Mouse (Mus musculus): ENCODE measurements around the gene Sobp.

Gene Sobp

GRCm38 (mm10) chr10:43084087-43084366 is 90.3 kb downstream of the Sobp start:
- no peak for DNase-seq

DNA sequence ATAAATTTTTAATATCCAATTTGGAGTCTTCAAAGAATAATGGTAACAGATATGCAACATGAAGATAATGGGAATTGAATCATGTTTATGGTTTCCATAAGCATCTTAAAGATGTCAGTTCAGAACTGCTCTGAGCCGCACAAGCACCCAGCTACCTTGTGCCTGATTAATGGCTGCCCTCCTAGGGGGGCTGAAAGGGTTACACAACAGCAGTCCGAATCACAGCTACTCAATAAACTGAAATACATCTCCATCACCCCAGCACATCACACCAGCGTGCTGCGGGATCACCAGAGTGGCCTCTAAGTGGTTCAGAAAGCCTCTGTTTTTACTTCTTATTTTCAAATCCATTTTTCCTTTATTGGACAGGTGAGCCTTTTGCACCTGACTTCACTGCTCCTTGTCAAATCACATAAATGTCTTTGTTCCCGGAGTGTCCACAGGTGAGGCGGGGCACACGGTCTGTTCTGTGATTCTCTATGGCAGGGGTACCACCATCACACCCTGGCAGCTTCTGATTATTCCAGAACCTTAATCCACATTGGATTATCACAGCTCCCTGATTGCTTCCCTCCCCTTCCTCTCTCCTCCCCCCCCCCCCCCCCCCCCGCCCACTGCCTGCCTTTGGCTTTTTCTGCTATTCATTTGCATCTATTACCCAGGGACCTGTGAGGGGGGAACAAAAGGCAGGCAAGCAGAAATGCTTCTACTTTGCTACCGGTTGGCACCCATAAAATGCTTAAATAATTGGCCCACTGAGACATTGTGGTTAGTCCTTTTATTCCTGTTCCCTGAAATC is 90.8 kb downstream of the Sobp start:
- no peak for DNase-seq

DNA sequence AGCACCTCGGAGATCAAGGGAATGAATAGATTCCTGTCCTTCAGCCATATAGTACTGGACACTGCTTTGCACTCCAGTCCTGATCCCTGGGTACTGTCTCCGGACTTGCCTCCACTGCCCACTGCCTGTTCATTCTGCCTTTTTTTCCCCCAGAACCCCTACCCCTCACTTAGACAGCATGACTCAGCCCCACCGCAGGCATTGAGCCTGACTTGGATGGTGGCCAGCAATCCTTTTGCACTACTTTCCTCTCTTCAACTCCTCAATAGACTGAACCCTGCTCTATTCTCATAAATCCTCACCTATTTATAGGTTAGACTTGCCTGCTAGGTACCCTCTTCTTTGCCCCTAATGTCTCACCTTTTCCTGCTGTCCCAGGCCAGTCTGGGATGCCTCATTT is 93.0 kb downstream of the Sobp start:
- no peak for DNase-seq

GRCm38 (mm10) chr10:43075535-43076152 is 98.7 kb downstream of the Sobp start:
- no peak for DNase-seq

DNA sequence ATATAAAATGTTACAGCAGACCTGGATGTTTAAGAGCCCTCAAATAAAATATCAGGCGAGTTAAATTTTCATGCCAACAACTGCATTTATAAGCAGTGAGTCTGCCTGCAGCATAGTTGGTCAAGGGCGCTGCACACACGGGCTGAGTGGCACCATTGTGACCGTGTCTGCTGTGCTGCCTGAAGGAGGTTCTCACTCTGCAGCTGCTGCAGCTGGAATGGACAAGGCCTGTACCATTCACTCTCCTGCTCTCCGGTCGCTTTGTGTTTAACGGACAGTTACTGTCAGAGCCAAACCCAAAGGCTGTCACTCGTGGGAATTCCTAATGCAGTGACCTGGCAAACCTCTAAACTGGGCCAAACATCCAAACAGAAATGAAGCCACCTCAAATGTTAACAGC is 101.0 kb downstream of the Sobp start:
- no peak for DNase-seq

GRCm38 (mm10) chr10:43070893-43071292 is 103.4 kb downstream of the Sobp start:
- no peak for DNase-seq

- DNase-seq = no peak
Observed at GRCm38 (mm10) chr10:43065331-43065730, 109.0 kb downstream of the Sobp start.

DNA sequence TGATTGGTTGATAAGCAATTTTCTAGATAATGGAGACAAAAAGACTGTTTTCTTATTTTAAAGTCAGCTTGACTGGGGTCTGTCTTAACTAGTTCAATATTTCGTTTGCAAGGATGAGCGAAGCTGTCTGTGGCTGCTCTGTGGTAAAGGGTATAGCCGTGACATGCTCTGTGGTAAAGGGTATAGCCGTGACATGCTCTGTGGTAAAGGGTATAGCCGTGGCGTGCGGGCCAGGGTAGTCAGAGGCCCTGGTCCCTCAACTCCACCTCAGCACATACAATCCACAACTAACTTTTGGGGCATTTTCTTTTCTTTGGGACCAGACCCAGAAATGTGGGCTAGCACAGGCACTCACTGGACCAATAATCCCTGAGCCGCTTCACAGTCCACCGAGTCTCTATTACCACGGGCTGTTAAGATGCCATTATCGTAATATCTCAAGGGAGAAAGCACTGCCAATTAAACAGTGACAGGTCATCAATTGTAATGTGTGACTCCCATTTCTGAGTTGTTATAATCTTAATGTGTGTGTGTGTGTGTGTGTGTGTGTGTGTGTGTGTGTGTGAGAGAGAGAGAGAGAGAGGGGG is 112.7 kb downstream of the Sobp start:
- no peak for DNase-seq

GRCm38 (mm10) chr10:43055405-43055804 is 118.9 kb downstream of the Sobp start:
- no peak for DNase-seq

DNA sequence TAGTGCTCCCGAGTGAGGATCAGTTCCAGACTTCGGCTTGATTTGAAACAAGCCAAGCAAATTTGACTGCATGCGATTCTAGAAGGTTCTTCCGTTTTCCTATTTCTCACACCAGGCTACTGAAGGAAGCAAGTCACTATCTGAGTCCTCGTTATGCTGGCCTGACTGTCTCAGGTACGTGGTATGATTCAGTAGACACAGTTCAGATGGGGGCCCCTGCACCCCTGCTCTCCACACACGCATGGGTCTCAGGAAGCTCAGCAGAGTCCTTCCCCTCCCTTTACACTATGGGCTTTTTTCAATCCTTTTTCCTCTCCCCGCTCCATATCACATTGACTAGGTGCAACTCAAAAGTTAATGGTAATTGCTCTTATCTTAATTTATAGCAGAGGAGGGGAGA is 119.6 kb downstream of the Sobp start:
- DNase-seq = no peak

DNA sequence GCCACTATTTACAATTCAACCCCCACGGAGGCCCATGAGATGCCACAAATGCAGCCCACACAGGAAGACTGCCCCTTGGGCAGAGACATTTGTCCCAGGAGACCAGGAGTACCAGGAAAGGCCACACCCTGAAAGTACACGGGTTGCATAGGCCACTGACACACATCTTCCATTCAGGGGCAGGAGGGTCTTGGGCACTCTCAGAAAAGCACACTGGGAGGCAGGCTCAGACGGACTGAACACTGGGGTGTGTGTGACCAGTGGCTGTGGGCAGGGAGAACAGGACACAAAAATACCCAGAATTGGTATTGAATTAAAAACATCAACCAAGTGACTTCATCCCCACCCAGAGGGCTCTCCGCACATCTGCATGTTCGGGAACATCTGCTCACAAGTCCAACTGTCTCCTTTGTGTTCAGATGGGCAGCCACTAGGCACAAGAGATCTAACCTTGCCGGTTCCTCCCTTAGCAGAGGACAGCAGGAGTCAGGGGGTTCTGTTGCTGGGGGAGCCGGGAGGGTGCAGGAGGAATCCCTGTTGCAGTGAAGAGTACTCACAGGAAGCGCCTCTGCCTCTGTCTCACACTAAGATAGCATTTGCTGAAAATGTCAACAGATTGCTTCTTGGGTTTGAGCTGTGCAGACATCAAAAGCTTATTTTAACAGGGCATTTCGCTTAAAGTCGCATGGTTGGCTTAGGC is 120.3 kb downstream of the Sobp start:
- no peak for DNase-seq

- no peak for DNase-seq
Observed at GRCm38 (mm10) chr10:43052462-43052861, 121.9 kb downstream of the Sobp start.

DNA sequence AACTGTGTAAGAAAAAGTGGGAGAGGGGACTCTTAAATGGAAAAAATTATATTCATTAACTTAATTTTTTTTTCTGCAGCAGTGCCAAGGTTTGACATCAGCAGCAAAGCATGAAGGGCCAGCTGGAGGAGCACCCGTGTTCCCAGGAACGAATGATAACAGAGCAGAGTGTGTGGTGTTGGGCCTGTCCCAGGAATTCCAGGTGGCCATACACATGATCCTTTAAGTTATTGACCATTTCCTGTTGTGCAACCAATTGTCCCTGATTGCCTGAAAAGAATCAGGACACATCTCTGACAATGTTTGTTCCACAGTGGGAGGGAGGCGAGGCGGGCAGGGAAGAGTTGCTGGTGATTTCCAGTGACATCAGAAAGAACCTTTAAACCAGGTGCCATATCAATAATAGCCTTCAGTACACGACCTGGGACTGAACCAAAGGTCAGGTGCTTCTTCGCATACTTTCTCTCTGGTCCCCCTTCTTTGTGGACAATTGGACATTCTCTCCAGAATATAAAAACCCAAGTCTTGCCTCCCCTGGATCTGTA is 126.5 kb downstream of the Sobp start:
- DNase-seq = no peak

- DNase-seq = no peak
Observed at GRCm38 (mm10) chr10:43043351-43044209, 130.8 kb downstream of the Sobp start.

GRCm38 (mm10) chr10:43042591-43043327 is 131.6 kb downstream of the Sobp start:
- DNase-seq = no peak

DNA sequence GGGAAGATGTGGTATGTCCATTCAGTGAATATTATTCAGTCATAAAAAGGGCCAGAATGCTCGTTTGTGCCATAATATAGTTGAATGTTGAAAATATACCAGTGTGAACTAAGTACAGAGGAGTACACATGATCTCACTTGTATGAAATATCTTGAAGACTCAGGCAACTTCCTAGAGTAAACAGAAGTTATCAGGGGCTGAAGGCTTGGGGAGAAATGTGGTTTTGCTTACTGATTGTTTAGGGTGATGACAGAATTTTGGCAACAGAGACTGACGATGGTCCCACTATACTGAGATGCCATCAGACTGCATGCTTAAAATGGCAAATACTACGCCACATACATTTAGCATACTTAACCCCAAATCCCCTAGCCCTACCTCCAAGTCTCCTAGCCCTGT is 132.5 kb downstream of the Sobp start:
- DNase-seq = no peak

DNA sequence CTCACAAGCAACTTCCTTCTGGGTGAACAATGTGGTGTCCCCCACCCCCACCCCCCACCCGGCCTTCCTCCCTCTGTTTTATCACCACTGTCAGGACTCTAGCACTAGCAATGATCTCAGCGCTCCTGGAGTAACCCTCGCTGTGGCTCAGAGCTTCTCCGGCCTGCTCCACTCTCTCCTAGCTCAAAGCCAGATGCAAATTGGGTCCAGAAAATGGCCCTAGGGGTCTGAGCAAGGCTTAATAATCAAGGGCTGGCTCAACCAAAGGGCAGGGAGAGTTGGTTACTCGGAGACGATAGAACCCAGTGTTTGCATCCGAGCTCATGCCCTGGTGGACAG is 136.9 kb downstream of the Sobp start:
- no peak for DNase-seq

DNA sequence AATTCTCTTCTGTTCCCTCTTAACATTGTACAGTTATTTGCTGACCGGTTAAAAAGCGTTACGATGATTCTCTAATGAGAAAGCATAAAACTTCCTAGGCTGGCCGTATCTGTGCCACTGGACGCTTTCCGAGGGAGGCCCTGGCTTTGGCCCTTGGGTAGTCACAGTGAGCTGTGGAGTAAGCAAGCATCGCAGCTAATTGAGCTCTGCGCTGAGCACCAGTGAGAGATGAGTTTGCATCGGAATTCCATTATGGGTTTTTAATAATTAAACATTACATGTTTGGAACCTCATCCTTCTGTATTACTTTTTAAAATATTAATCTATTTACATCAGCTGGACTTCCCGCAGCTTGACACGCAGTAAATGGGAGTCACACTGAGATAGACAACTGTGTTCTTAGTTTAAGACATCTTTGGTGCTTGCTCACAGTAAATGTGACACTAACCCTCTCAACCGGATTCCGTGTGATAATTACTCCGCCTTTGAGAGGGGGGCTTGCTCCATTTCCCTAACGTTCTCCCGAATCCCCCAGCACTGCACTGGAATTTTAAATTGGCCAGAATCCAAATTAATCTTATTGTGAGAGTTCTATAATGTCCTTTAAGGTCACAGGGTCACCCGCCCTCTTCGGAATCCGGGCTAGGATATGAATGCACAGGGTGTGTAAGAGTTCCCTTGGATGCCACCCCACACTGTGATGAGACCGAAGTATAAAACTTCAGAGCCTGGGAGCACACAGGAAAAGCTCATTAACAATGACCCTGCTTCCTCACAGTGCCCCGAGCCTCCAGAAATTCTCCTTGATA is 137.5 kb downstream of the Sobp start:
- DNase-seq = no peak

- DNase-seq = no peak
Observed at GRCm38 (mm10) chr10:43035579-43035978, 138.8 kb downstream of the Sobp start.

DNA sequence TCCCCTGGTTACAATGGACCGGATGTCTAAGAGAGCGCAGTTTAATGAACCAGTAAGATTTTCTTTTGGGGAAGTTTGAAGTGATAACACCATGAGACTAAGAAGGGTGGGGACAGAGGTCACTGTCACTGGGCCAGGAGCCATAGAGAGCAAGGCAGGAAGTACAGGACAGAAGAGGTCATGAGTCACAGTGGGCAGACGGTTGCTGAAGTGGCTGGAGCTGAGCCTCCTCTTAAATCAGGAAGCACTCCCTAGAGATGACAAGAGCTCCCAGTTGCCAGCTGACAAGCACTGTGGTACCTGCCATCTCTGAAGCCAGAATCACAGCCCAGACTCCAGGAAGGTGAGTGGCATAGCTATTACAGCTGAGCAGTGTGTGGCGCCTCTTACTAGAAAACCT is 139.5 kb downstream of the Sobp start:
- DNase-seq = no peak
